Mouse (Mus musculus): Measurements from ENCODE around the gene Vps53. TPM values are rescaled to one million over a fixed set of nuclear protein-coding genes. Genes with fewer than 3 reads are reported as not detected.

Gene Vps53
- polyA plus RNA-seq, 1 experiment from 2014 or later = 39.7 TPM

DNA sequence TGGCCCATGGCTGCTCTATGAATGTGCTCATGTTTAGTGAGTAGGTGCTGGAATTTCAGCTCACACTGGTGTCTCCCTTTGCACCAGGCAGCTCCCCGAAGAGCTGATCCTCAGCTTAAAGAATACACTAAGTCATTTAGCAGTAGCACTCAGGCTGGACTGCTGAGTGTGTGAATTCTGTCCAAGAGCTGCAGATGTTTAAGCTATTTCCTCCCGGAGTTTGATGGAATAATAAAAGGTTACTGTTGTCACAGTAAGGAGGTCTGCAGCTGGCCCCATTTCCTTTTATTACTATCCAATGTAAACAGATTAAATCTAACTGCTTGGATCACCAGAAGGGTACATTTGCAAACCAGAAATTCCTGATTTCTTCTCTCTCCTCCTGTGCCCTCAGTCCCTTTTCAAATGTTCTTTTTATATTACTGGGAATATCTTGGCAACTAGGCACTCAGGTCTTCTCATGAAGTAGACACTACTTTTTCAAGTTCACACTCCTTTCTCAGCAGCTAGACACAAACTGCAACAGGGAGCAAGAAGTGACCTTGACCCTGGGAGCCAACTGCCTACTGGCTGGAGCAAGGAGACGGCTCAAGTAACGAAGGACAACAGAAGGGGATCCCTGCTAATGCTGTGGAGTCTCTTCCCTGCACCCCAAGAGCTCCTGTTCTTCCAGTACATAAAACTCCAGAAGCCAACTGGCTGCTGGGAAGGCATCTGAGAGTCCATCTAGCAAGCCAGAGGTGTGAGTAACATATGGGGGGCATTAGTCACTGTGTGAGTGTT lies 80.1 kb downstream of the Vps53 start:
- peak; percentile 73; the same call in 1 of the 2 replicates for ATAC-seq (ENCODE audit: insufficient read depth, low FRiP score, low read depth)
- H3K27ac ChIP-seq = peak overlapping the region; percentile 86
- H3K9ac ChIP-seq = no peak overlapping the region; the same call in 1 of the 2 replicates
- no peak overlapping the region for H3K4me3 ChIP-seq (replicated peaks)
- H3K9me3 ChIP-seq = no peaks in the 10 kb centered on the region
- 22% methylated on average over 4 of the region's 4 CpGs for WGBS
- H3K36me3 ChIP-seq = no peaks in the 10 kb centered on the region
- peaks cover 14% of the 10 kb centered on the region for H3K4me1 ChIP-seq
- H3K27me3 ChIP-seq (replicated peaks) = no peaks in the 10 kb centered on the region
- H3K4me2 ChIP-seq = peak overlapping the region; percentile 19; the same call in 1 of the 2 replicates

DNA sequence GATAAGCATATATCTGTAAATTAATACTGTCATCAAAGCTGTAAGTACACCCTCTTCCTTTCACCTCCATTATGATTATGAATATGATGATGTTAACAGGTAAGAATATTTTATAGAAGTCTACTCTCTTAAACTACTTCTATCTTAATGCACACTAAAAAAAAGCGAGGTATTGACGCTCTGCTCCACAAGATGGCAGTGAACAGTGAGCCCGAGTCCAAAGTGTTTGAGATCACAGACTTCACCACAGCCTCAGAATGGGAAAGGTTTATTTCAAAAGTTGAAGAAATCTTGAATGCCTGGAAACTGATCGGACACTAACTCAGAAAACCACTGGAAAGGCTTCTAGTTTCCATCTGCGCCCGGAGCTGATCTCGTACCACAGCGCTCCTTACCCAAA lies 85.8 kb downstream of the Vps53 start:
- no peaks in the 10 kb centered on the region for H3K9me3 ChIP-seq
- H3K9ac ChIP-seq = no peak overlapping the region
- H3K27me3 ChIP-seq (replicated peaks) = no peaks in the 10 kb centered on the region
- no peak overlapping the region for H3K27ac ChIP-seq
- 80% methylated on average over 8 of the region's 8 CpGs for WGBS
- H3K4me2 ChIP-seq = no peak overlapping the region
- H3K4me1 ChIP-seq = no peaks in the 10 kb centered on the region
- H3K36me3 ChIP-seq = no peaks in the 10 kb centered on the region
- no peak for ATAC-seq (ENCODE audit: insufficient read depth, low FRiP score, low read depth)
- no peak overlapping the region for H3K4me3 ChIP-seq (replicated peaks)

GRCm38 (mm10) chr11:76089776-76090175 lies 89.7 kb downstream of the Vps53 start:
- H3K9ac ChIP-seq = no peak overlapping the region
- no peak overlapping the region for H3K4me3 ChIP-seq (replicated peaks)
- H3K4me2 ChIP-seq = no peak overlapping the region
- H3K9me3 ChIP-seq = no peaks in the 10 kb centered on the region
- H3K4me1 ChIP-seq = no peaks in the 10 kb centered on the region
- WGBS = 77% methylated on average over 6 of the region's 6 CpGs
- H3K27ac ChIP-seq = no peak overlapping the region
- ATAC-seq (ENCODE audit: insufficient read depth, low FRiP score, low read depth) = no peak
- no peaks in the 10 kb centered on the region for H3K36me3 ChIP-seq
- no peaks in the 10 kb centered on the region for H3K27me3 ChIP-seq (replicated peaks)

- H3K9ac ChIP-seq = no peak overlapping the region
- no peak overlapping the region for H3K4me3 ChIP-seq (replicated peaks)
- whole genome bisulfite sequencing = 87% methylated on average over 4 of the region's 4 CpGs
- no peaks in the 10 kb centered on the region for H3K27me3 ChIP-seq (replicated peaks)
- H3K36me3 ChIP-seq = no peaks in the 10 kb centered on the region
- H3K4me2 ChIP-seq = no peak overlapping the region
- no peak for ATAC-seq (ENCODE audit: insufficient read depth, low FRiP score, low read depth)
- H3K4me1 ChIP-seq = no peaks in the 10 kb centered on the region
- H3K9me3 ChIP-seq = no peaks in the 10 kb centered on the region
- H3K27ac ChIP-seq = no peak overlapping the region
Observed at GRCm38 (mm10) chr11:76088506-76088905, 90.9 kb downstream of the Vps53 start.

- Histone ChIP-seq H3K4me3 (replicated peaks) (no peak overlapping the region), H3K27me3 (replicated peaks) (no peaks in the 10 kb centered on the region), H3K9ac (no peak overlapping the region), H3K36me3 (peaks cover under 1% of the 10 kb centered on the region; the same call in 1 of the 2 replicates), H3K27ac (no peak overlapping the region), H3K4me1 (no peaks in the 10 kb centered on the region), H3K4me2 (no peak overlapping the region), H3K9me3 (no peaks in the 10 kb centered on the region)
- ATAC-seq (ENCODE audit: insufficient read depth, low FRiP score, low read depth) = no peak
- 77% methylated on average over 5 of the region's 5 CpGs for WGBS
Observed at GRCm38 (mm10) chr11:76085898-76086591, 93.4 kb downstream of the Vps53 start.

DNA sequence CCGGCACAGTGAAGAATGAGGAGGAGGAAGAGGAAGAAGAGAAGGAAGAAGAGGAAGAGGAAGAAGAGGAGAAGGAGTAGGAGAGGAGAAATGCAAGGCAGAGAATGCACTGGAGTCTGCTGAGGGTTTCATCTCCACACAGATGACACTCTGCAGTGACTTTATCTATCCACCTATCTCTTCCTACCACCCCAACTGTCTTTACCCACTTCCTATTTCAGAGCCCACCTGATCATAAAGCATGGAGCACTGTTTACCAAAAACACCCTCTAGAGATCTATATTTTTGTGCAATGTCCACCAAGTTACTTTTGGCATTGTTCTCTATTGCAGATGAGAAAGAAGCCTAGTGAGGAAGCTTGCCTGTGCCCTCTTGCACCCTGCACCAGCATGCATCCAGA lies 94.5 kb downstream of the Vps53 start:
- Histone ChIP-seq H3K9ac (no peak overlapping the region), H3K4me2 (no peak overlapping the region), H3K9me3 (no peaks in the 10 kb centered on the region), H3K4me3 (replicated peaks) (no peak overlapping the region), H3K27me3 (replicated peaks) (no peaks in the 10 kb centered on the region), H3K4me1 (no peaks in the 10 kb centered on the region), H3K36me3 (peaks cover 5% of the 10 kb centered on the region; the same call in 1 of the 2 replicates), H3K27ac (no peak overlapping the region)
- WGBS = 95% methylated on average over 1 of the region's 1 CpGs
- no peak for ATAC-seq (ENCODE audit: insufficient read depth, low FRiP score, low read depth)

DNA sequence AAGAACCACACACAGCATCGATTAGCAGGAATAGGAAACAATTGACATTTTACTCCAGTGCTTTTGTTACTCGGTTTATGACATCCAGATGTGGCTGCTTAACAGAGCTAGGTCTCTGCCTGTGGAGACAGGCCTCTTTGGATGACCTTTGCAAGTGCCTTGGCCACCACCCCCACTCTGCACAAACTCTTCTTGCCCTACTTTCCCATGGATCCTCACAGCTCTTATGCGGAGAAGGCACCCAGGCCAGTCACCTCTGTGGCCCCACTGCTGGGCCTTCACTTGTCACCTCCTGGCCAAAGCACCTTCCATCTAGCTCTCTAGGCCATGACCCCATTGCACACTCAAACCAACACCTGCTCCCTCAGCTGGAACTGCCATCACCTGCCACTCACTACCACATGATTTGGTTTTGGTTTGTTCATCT lies 95.5 kb downstream of the Vps53 start:
- WGBS = 57% methylated on average over 3 of the region's 3 CpGs

DNA sequence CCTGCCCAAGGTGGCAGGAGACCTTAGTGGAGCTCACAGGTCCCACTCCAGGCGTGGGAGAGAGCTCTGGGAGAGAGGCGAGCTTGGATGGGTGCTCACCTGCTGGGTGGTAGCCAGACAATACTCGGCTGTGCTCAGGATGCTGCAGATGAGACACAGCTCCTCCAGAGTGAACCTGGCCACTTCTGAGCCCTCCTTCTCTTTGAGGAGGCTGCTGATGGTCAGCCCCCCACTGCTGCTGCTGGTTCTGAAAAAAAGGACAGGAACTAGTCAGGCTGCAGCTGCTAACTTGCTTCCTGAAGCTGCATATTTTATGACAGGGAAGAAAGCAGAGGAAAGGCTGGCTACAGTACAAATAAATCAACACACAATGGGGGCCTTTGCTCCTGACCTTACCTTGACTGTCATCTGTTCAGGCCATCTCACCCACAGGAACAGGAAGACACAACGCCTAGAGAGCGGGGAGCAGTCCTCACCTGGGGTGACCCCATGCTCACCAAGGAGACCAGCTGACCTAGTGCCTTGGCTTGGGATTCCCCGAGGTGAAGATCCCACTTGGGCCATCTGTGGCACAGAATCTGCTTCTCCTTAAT lies 98.3 kb downstream of the Vps53 start:
- no peak overlapping the region for H3K9ac ChIP-seq
- H3K36me3 ChIP-seq = peaks cover 5% of the 10 kb centered on the region; the same call in 1 of the 2 replicates
- WGBS = 82% methylated on average over 6 of the region's 6 CpGs
- H3K27ac ChIP-seq = no peak overlapping the region; the same call in 1 of the 2 replicates
- no peaks in the 10 kb centered on the region for H3K27me3 ChIP-seq (replicated peaks)
- H3K4me1 ChIP-seq = no peaks in the 10 kb centered on the region
- H3K4me2 ChIP-seq = no peak overlapping the region
- no peak overlapping the region for H3K4me3 ChIP-seq (replicated peaks)
- no peaks in the 10 kb centered on the region for H3K9me3 ChIP-seq
- ATAC-seq (ENCODE audit: insufficient read depth, low FRiP score, low read depth) = no peak

More for the DNA sequence above, 95.5 kb downstream of the Vps53 start:
- no peak overlapping the region for H3K27ac ChIP-seq
- no peak overlapping the region for H3K4me2 ChIP-seq
- H3K9me3 ChIP-seq = no peaks in the 10 kb centered on the region
- no peak overlapping the region for H3K4me3 ChIP-seq (replicated peaks)
- H3K9ac ChIP-seq = no peak overlapping the region
- no peak for ATAC-seq (ENCODE audit: insufficient read depth, low FRiP score, low read depth)
- no peaks in the 10 kb centered on the region for H3K4me1 ChIP-seq
- no peaks in the 10 kb centered on the region for H3K27me3 ChIP-seq (replicated peaks)
- peaks cover 5% of the 10 kb centered on the region; the same call in 1 of the 2 replicates for H3K36me3 ChIP-seq

GRCm38 (mm10) chr11:76080293-76080692 lies 99.2 kb downstream of the Vps53 start:
- WGBS = 54% methylated on average over 2 of the region's 2 CpGs
- no peaks in the 10 kb centered on the region for H3K27me3 ChIP-seq (replicated peaks)
- H3K9me3 ChIP-seq = no peaks in the 10 kb centered on the region
- H3K4me1 ChIP-seq = no peaks in the 10 kb centered on the region
- no peak overlapping the region for H3K27ac ChIP-seq
- H3K4me2 ChIP-seq = no peak overlapping the region
- H3K4me3 ChIP-seq (replicated peaks) = no peak overlapping the region
- H3K36me3 ChIP-seq = peaks cover 5% of the 10 kb centered on the region; the same call in 1 of the 2 replicates
- H3K9ac ChIP-seq = no peak overlapping the region
- ATAC-seq (ENCODE audit: insufficient read depth, low FRiP score, low read depth) = no peak

DNA sequence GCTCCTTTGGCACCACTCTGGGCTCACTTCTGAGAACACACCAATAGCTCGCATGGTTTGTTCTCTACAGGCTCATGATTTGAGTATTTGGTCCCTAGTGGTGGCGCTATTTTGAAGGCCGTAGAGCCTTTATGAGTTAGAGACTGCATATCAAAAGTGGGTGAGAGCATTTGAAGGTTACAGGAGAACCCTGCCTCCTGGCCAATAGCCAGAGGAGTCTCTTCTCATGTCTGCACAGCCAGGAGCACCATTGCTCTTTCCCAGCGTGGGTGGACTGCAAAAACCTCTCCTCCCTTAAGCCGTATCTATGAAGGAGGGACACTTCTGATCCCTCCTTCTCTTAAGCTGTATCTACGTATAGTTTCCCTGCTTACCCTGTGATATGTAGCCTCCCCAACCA lies 102.1 kb downstream of the Vps53 start:
- 85% methylated on average over 6 of the region's 6 CpGs for WGBS
- Histone ChIP-seq H3K36me3 (peaks cover 5% of the 10 kb centered on the region; the same call in 1 of the 2 replicates), H3K27me3 (replicated peaks) (no peaks in the 10 kb centered on the region)

DNA sequence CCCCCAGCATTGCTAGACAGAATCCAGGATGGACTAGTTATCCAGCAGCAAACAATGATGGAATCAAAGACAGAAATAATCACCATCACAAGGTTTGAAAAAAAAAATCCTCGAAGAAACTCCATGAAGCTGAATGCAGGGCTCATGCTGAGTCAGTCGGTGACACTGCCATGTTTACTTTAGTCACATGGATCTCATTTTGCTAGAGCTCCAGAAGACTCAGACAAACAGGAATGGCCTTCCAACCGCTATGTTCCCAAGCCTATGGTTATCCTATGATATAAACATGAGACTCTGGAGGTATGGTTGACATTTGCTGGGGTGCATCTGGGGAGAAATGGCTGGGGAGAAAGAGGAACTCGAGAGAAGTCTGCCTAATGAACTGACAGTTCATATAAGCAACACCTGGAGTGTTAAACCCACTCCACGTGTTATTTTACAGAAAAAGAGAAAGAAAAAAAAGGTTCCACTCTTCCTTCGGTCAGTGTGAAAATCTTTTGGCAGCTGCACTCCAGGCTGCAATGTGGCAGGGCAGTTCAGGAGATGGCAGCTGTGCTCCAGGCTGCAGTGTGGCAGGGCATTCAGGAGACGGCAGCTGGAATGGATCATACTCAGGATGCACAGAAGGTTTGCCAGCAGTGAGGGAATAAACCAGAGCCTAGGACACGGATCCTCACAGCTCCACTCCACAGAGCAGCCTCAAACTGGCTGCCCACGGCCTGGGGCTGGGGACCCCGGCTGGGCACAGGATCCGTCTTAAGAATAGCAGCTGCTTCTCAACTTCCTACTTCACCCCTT lies 105.0 kb downstream of the Vps53 start:
- Histone ChIP-seq H3K9me3 (no peaks in the 10 kb centered on the region), H3K4me2 (no peak overlapping the region), H3K36me3 (no peaks in the 10 kb centered on the region), H3K4me3 (replicated peaks) (no peak overlapping the region), H3K27ac (peak overlapping the region; percentile 55; the same call in 1 of the 2 replicates), H3K4me1 (no peaks in the 10 kb centered on the region; the same call in 1 of the 2 replicates), H3K9ac (no peak overlapping the region), H3K27me3 (replicated peaks) (no peaks in the 10 kb centered on the region)
- 33% methylated on average over 11 of the region's 11 CpGs for WGBS
- ATAC-seq (ENCODE audit: insufficient read depth, low FRiP score, low read depth) = no peak

More for the DNA sequence above, 102.1 kb downstream of the Vps53 start:
- no peaks in the 10 kb centered on the region for H3K9me3 ChIP-seq
- no peak overlapping the region for H3K4me3 ChIP-seq (replicated peaks)
- H3K4me2 ChIP-seq = no peak overlapping the region
- no peaks in the 10 kb centered on the region; the same call in 1 of the 2 replicates for H3K4me1 ChIP-seq
- H3K27ac ChIP-seq = no peak overlapping the region
- H3K9ac ChIP-seq = no peak overlapping the region
- no peak for ATAC-seq (ENCODE audit: insufficient read depth, low FRiP score, low read depth)

Measured in stomach, embryonic 15.5 days (tissue).